Mouse (Mus musculus): Measurements from ENCODE around the gene Actr2.

GRCm38 (mm10) chr11:20137872-20138271 lies 25.2 kb upstream of the Actr2 start:
- no peak for TF ChIP-seq CTCF (IDR thresholded peaks at IDR 0.05; ENCODE audit: low read depth)
- TF ChIP-seq EP300 (optimal IDR thresholded peaks at IDR 0.05): no peak
